Mouse (Mus musculus): ENCODE measurements at regions not wholly inside any gene's neighbourhood (a gene's known extent, or its start where the extent isn't known, plus 50 kb on each side); places are given as distances from the start of the nearest gene placed in this dataset.

DNA sequence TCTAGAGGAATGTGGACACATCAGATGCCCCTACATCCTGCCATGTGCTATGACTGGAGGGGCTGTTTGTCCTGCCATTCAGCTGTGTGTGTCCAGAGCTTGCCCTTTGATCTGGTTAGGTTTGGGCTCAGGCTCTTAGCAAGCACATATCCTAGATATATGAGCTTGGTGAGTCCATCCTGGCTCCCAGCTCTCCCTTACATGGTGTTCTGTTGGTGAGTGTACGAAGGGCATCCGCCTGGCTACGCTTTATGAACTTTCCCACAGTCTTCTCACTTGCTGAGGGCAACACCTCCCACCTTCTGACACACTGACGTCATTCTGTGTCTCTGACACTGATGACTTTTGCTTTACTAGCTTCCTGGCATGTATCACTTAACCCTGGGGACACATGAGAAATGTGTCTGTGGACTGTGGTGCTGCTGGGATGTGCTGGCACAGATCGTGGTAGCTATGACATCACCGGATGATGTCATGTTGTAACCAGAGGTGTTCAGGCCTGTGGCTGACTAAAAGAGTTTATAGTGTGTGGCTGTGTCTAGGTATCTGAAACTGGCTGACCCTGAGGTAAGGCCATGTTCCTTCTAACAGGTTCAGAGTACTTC is 149.4 kb downstream of the Kif26a start:
- TF ChIP-seq POLR2A (IDR thresholded peaks at IDR 0.05; ENCODE audit: borderline replicate concordance, control insufficient read depth, low read depth, low read length) (no peak), CTCF (IDR thresholded peaks at IDR 0.05; ENCODE audit: control insufficient read depth, insufficient read depth, low read length) (no peak)
